Mouse (Mus musculus): Measurements from ENCODE around the gene BC030867. TPM values are rescaled to one million over a fixed set of nuclear protein-coding genes. Genes with fewer than 3 reads are reported as not detected.
A peak's percentile ranks its signal among the peaks of the same experiment; 100 is the strongest.

BC030867 gene
- total RNA-seq, 1 experiment from 2014 or later, result not detected

DNA sequence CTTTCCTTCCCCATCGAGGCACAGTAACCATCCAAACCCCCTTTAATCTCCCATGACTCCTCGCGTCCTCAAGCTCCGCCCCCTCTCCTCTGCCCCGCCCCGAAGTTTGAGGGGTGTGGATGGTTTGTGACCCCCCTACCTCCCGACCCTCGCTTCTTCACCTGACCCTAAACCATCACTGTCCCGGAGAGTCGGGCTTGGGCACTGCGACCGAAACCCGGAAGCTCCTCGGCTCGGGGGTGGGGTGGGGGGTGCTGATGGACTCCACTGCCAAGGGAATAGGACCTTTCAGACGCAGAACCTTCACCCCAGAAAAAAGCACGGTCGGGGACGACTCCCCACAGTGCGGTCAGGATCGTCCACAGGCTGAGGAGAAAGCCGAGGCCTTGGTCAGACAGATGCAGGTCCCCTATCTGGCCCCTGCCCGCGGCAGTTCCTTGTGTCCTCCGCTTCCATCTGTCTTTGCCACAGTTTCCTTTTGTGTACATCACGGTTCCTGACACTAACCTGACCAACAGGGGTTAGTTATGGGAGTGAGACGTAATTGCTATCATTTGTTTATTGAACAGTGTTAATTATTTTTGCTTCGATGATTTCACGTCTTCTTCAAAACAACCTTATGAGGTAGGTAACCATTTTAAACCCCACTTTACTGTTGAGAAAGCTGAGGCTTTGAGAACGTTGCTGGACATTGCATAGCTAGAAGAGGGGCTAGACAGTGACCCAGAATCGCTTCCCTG is 36.6 kb downstream of the BC030867 start:
- peak; percentile 50; the same call in 1 of the 2 replicates for ATAC-seq (replicated peaks; ENCODE audit: insufficient number of reproducible peaks, low FRiP score, low TSS enrichment, poor library complexity, severe bottlenecking)

DNA sequence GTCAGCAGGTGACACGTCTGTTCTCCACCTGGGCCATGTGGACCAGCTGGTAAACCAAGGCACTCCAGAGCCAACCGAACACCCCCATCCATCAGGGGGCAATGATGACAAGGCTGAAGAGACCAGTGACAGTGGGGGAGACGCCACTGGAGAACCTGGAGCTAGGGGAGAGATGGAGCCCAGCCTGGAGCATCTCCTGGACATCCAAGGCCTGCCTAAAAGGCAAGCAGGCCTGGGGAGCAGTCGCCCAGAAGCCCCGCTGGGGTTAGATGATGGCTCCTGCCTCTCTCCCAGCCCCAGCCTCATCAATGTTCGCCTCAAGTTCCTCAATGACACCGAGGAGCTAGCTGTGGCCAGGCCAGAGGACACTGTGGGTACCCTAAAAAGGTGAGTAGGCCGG is 38.8 kb downstream of the BC030867 start:
- ATAC-seq (replicated peaks; ENCODE audit: insufficient number of reproducible peaks, low FRiP score, low TSS enrichment, poor library complexity, severe bottlenecking), result no peak

DNA sequence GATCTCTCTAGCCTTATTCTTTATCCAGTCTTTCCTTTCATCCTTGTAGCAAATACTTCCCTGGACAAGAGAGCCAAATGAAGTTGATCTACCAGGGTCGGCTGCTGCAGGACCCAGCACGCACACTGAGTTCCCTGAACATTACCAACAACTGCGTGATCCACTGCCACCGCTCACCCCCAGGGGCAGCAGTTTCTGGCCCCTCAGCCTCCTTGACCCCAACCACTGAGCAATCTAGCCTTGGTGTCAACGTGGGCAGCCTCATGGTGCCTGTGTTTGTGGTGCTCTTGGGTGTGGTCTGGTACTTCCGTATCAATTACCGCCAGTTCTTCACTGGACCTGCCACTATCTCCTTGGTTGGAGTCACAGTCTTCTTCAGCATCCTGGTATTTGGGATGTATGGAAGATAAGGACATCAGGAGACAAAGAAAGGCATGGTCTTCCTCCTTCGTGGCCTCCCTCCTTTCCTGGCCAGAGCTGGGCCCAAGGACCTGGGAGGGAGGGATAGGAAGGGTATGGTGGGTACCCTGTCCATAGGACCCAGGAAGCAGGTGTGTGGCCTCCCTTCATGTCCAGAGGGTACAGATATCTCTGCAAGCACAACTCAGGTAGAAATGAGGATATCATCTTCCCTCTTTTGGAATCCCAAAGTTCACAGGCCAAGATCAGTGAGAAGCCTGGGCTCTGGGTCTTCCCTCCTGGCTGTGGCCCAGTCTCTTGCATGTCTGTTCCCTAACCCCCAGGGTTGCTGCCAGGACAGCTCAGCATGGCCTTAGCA is 39.5 kb downstream of the BC030867 start:
- no peak for ATAC-seq (replicated peaks; ENCODE audit: insufficient number of reproducible peaks, low FRiP score, low TSS enrichment, poor library complexity, severe bottlenecking)

DNA sequence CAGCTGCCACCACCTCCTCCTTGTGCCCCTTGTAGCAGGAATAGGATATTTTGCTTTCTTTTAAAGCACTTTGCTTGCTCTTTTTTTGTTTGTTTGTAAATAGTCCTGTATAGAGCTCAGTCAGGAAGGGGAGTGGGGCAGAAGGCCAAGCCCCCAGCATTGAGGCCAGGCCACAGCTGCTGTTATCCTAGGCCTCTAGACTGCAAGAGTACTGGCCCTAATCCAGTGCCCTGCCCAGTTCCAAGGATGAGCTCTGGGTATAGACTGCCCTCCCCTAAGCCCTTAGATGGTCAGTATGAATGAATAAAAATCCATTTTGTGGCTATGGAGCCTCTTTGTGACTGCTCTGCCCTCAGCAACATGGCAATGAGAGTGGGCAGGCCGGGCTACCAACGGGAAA is 40.2 kb downstream of the BC030867 start:
- ATAC-seq (replicated peaks; ENCODE audit: insufficient number of reproducible peaks, low FRiP score, low TSS enrichment, poor library complexity, severe bottlenecking), result no peak

DNA sequence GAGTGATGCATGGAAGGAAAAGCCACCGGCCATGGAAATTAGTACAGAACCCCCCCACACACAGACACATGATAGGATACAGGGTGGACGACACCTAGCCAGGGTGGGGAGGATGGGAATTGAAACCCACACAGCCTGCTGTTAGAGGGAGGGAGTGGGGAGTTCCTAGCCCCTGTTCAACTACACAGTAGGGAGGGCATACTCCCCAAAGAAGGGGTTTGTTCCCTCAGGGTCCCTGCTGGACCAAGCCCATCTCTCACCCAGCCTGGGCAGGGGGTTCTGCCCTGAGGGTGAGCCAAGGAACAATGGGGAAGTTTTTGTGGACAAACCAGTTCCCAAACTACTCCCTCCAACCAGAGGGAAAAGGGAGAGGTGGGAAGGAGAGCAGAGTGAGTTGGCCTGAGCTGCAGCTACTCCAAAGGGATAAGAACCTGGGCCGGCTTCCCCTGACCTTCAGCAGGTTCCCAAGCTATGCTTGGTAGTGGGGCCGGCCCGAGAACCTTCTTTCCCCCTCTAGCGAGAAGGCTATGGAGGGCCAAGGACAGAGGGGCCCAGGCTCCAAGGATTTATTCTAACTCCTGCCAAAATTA is 40.9 kb downstream of the BC030867 start:
- no peak for ATAC-seq (replicated peaks; ENCODE audit: insufficient number of reproducible peaks, low FRiP score, low TSS enrichment, poor library complexity, severe bottlenecking)

DNA sequence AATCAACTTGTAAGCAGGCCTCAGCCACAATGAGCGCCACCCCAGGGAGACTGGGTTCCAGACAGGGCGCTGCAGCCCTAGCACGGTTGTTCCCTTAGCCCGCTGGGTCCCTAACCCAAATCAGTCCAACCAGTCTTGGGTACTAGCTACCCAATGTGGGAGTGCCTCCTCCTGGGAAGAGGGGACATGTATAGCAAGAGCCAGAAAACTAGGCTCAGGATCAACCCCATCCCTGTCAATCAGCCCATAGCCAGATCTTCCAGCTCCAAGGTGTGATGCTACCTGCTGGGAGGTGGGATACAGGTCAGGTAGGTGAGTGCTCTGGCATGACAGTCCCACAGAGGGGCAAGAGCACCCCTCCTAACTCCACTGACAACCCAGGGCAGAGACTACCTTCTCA is 41.5 kb downstream of the BC030867 start:
- ATAC-seq (replicated peaks; ENCODE audit: insufficient number of reproducible peaks, low FRiP score, low TSS enrichment, poor library complexity, severe bottlenecking), result no peak

DNA sequence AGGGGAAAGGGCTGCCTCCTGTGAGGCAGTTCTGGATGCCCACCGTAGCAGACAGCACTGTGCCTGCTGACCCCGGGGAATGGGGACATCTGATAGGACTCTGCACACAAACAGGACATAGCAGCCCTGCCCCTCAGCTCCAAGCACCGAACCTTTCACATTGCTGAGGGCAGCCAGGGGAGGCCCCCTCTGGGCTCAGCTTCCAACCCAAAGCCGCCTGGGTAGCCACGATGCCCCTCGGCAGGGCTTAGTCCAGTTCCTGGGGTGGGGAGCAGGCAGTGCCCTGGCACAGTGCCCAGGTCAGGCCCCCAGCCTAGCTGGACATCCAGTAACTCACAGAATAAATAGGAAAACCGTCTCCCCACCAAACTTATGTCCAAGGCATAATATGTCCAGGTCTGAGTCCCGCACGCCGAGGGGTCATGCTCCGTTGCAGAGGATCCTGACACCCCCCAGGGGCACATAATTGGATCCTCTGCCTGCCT is 42.4 kb downstream of the BC030867 start:
- no peak for ATAC-seq (replicated peaks; ENCODE audit: insufficient number of reproducible peaks, low FRiP score, low TSS enrichment, poor library complexity, severe bottlenecking)

DNA sequence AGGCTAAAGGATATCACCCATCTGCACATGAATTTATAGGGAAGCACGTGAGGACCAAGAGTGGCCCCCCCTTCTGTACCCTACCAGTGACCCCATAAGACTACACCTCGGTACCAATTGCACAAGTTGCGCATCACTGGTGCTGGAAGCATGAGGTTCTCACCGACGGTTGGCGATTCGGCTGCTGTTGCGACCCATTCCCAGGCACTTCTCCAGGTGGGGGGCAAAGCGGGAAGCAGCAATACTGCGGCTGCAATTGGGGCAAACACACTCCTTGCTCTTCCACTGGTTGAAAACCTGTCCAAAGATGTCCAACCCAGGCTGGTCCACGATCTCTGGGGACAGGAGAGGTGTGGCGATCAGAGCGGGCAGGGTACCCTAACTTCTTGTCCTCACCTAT is 45.3 kb downstream of the BC030867 start:
- no peak for ATAC-seq (replicated peaks; ENCODE audit: insufficient number of reproducible peaks, low FRiP score, low TSS enrichment, poor library complexity, severe bottlenecking)

DNA sequence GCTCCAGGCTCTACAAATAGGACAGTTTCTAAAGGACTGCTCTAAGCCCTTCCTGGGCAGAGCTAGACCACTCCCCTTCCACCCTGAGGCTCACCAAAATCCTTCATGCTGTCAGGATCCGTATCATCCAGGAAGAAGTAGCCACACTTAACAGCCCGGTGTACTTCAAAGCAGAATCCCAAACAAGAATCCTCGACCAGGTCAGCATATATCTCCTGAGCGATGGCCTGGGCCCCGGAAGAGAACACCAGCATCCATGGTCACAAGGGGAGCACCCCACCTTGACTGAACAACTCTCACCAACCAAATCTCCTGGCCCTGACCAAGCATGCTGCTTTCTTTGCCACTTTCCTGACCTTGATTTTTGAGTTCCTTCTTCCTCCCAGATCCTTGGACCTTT is 45.7 kb downstream of the BC030867 start:
- no peak for ATAC-seq (replicated peaks; ENCODE audit: insufficient number of reproducible peaks, low FRiP score, low TSS enrichment, poor library complexity, severe bottlenecking)

DNA sequence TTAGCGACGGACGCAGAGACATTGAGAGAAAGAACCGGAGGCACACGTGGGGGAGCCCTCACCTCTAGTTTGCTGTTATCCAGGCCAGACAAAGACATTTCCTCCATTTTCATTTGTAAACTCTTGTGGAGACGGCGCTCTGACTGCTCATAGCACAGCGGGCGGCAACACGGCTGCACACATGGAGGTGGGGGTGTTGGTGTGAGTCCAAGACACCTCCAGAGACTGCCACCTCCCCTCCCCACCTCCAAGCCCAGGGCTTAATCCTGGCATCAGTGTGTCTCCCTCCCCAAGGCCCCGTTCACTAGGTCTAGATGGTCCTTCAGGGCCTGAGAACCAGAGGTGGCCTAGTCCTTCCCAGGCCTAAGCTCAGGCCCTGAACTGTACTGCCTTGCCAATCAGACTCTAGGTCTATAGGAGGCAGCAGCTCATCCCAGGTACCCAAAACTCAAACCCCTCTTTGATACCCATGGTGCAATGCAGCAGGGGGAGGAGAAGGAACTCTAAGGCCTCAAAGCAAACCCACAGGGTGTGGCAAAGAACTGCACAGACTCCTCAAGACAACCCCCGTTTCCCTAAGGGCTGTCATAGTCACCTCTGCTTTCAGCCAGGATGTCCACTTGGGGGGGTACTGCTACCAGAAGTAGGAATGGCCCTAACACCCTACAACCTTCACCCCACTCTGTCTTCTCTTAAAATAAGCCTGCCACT is 46.4 kb downstream of the BC030867 start:
- ATAC-seq (replicated peaks; ENCODE audit: insufficient number of reproducible peaks, low FRiP score, low TSS enrichment, poor library complexity, severe bottlenecking), result peak; percentile 33

DNA sequence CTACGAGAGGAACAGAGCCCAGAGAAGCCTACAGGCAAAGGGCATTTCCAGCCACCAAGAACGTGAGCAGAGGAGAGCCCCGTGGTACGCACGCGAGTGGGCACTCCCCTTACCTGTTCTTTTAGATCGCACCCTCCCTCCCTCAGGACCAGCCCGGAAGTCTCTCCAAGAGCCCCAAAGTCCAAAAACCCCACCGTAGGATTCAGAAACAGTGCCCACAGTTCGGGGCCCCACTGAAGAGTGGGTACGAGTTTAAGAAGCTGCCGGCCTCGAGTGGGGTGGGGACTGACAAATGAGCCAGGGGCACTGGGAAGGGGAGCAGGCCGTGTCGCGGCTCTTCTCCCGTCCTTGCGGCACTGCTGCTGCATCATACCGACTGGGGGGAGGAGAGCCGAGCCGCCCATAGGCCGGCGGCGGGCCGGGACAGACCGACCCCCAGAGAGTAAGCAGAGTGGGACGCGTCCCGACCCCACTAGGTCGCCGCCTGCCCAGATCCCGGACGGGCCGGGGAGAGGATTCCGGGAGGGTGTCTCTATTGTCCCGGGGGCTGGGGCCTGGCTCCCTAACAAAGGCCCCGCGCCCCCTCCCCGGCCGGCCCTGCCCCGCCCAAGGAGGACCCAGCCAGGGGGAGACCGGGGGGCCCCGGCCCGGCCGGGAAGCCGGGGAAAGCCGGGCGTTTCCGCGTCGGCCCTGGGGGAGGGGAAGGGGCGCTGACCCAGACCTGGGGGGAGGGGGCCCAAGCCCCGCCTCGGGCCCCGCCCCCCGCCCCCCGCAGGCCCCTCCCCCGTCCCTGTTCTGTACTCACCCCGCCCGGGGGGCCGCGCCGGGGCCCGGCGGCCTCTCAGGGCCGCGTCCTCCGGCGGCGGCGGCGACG is 47.2 kb downstream of the BC030867 start:
- no peak for ATAC-seq (replicated peaks; ENCODE audit: insufficient number of reproducible peaks, low FRiP score, low TSS enrichment, poor library complexity, severe bottlenecking)

DNA sequence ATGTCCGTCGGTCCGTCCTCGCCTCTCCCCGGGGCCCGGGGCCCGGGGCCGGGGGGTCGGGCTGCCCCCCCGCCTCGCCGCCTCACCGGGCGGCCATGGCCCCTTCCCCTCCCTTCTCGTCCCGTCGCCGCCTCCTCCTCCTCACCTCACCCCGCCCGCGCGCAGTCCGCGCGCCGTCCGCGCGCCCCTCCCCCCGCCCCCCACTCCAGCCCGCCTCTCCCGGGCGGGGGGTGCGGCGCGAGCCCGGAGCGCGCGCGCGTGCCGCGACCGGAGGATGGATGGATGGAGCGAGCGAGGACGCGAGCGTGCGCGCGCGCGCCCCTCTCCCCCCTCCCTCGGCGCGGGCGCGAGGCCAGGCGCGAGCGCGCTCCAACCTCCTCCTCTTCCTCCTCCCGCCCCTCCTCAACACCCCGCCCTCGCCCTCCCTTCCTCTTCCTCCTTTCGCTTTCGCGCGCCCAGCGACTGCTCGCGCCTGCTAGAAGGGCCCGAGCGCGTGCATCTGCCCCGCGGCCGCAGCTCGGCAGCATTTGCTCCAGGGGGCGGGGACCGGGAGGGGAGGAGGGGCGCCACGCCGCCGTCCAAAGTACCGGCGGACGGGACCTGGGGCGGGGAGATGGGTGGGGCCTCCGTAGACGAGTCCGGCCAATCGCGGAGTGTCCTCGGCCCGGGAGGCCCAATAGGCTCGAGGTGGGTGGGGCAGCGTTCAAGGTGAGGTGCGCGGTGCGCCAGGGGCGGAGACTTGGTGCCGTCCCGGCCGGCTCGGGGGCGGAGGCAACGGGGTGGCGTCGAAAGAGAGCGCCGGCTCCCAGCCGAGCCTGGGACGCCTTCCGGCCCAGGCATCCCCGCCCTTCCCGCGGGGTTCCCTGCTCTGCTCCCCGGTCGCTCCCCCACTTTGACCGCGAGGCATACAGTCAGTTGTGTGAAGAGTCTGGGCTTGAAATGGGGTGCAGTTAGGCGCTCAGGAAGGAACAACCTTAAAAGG is 48.1 kb downstream of the BC030867 start, which contains the start of gene Atxn7l3:
Gene Atxn7l3 (minus strand): TSS at position 141 of the 982 bp plus-strand sequence.
- peak; percentile 79 for ATAC-seq (replicated peaks; ENCODE audit: insufficient number of reproducible peaks, low FRiP score, low TSS enrichment, poor library complexity, severe bottlenecking)

DNA sequence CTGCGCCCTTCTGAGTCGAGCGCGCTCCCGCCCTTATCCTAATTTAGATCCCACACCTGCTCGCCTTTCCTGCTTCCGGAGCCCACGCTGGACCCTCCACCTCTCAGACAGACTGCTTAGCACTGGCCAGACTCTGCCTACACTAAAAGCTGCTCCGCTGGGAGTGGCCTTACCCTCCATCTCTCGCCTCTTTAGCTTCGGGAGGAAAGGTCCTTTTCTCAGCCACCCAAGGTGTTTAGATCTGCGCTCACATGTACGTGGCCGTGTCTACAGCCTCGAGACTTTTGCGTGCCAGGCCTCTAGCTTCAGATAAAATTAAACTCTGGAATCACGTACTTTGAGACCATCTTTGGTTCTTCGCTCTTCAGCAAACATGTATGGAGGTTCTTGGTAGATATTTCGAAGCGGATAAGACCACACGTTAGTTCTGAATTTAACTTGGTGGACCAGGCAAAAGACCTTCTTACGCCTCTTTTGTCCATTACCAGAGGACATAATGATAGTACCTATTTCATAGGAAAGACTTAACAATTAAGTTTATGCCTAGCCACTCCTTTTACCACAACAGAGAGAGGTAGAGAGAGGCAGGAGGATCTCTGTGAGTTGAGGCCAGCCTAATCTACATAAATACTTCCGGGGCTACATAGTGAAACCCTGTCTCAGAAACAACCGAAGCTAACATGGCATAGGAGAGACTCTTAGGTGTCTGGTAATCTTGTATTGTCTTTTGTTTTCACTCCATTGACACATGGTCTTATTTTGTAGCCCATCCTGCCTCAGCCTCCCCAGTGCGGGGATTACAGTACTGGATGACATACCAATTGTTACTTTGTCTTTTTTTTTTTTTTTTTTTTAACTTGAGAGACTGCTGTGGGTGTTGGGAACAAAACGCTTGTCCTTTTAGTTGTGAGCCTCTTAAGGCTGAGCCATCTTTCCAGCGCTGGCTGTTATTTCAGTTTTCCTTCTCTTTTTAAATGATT is 49.2 kb downstream of the BC030867 start:
- 0 out of 2 replicates have a peak, but pooled peaks have one; percentile 16 for ATAC-seq (replicated peaks; ENCODE audit: insufficient number of reproducible peaks, low FRiP score, low TSS enrichment, poor library complexity, severe bottlenecking)

DNA sequence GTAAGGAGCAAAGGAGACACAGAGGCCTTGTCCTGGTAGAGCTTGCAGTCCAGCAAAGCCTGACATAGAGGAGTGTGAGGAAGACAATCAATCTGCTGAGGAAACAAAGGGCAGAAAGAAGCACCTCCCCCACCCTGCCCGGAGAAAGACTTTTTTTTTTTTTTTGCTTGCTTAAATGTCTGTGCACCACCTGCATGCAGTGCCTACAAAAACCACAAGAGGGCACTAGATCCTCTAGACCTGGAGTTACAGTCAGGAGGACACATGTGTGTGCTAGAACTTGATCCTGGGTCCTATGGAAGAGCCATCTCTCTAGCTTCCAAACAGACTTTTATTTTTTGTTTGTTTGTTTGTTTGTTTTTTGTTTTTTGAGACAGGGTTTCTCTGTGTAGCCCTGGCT is 51.2 kb downstream of the BC030867 start:
- no peak for ATAC-seq (replicated peaks; ENCODE audit: insufficient number of reproducible peaks, low FRiP score, low TSS enrichment, poor library complexity, severe bottlenecking)

DNA sequence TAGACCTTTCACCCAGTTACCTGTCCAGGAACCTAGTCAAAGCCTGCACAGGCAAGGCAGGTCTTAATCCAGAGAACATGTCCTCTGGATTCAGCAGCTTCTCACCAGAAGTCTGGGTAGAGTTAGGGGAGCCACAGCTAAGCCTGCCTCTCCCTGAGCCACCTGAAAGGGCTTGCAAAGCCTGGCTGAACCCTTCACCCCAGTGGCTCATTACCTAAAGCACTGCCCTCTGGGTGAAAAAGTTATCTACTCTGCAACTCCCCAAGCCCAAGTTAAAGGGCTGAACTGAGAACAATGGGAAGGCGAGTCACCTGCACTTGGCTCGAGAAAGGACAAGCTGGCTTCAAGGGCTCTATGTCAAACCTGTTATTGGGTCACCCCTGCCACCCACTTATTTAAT is 55.5 kb downstream of the BC030867 start:
- ATAC-seq (replicated peaks; ENCODE audit: insufficient number of reproducible peaks, low FRiP score, low TSS enrichment, poor library complexity, severe bottlenecking), result no peak

DNA sequence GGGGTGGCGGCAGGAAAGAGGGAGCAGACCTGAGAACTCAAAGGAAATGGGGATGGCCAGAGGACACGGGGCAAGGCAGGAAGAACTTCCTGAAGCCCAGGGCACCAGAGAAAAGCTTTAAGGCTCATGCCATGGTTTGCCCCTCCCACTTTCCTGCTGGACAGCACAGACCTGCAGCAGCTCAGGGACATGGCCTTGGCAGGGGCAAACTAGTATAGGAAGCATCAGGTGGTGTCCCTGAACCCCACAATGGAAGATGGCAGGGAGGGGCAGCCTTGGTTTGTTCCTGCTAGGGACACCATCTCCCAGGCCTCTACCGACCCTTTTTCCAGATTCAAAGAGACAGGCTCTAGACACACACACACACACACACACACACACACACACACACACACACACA is 56.7 kb downstream of the BC030867 start:
- no peak for ATAC-seq (replicated peaks; ENCODE audit: insufficient number of reproducible peaks, low FRiP score, low TSS enrichment, poor library complexity, severe bottlenecking)
